Mouse (Mus musculus) frontal cortex, postnatal 10 days (tissue): Measurements from ENCODE around the gene Ythdf1.
A peak's percentile ranks its signal among the peaks of the same experiment; 100 is the strongest.

Source experiments
- DNase-seq, 2 experiments: peaks; one replicate each; pipeline ENCODE4 v3.0.0; 2022; ENCODE audit warnings: low spot score in 2 of 2, mixed read lengths in 1 of 2

Gene Ythdf1

GRCm38 (mm10) chr2:180920810-180921400, at the start of gene Ythdf1:
Ythdf1 (minus strand) TSS chr2:180920949.
- DNase-seq = peak; percentile 92 to 97

GRCm38 (mm10) chr2:180967010-180967763, 46.4 kb upstream of the Ythdf1 start, which contains the start of gene Arfgap1:
Arfgap1 (plus strand) TSS chr2:180967225.
- peak; percentile 85 to 89 for DNase-seq

- no peak for DNase-seq
Measured at GRCm38 (mm10) chr2:180966092-180966882, 45.5 kb upstream of the Ythdf1 start.

GRCm38 (mm10) chr2:180963956-180964355, 43.2 kb upstream of the Ythdf1 start:
- peak in 1 of 2 experiments; percentile 57 for DNase-seq

GRCm38 (mm10) chr2:180962616-180963308, 42.0 kb upstream of the Ythdf1 start:
- no peak for DNase-seq

- no peak for DNase-seq
Measured at GRCm38 (mm10) chr2:180960187-180960586, 39.4 kb upstream of the Ythdf1 start.

GRCm38 (mm10) chr2:180959605-180960004, 38.9 kb upstream of the Ythdf1 start:
- DNase-seq = no peak

GRCm38 (mm10) chr2:180954061-180955047, 33.6 kb upstream of the Ythdf1 start, which contains the start of gene Nkain4:
Nkain4 (minus strand) TSS chr2:180954699.
- DNase-seq = peak; percentile 50 to 63

GRCm38 (mm10) chr2:180953638-180954037, 32.9 kb upstream of the Ythdf1 start:
- no peak for DNase-seq

GRCm38 (mm10) chr2:180952731-180953171, 32.0 kb upstream of the Ythdf1 start:
- peak; percentile 38 to 52 for DNase-seq

- DNase-seq = no peak
Measured at GRCm38 (mm10) chr2:180949947-180950346, 29.2 kb upstream of the Ythdf1 start.

GRCm38 (mm10) chr2:180941869-180942268, 21.1 kb upstream of the Ythdf1 start:
- DNase-seq = no peak

GRCm38 (mm10) chr2:180940187-180940586, 19.4 kb upstream of the Ythdf1 start:
- no peak for DNase-seq

GRCm38 (mm10) chr2:180932418-180932817, 11.7 kb upstream of the Ythdf1 start:
- no peak for DNase-seq

GRCm38 (mm10) chr2:180928723-180929122, 8.0 kb upstream of the Ythdf1 start, which contains the start of gene Birc7:
Birc7 (plus strand) TSS chr2:180929023.
- no peak for DNase-seq

GRCm38 (mm10) chr2:180925176-180925575, 4.4 kb upstream of the Ythdf1 start:
- DNase-seq = peak in 1 of 2 experiments; percentile 60

GRCm38 (mm10) chr2:180922739-180923138, 2.0 kb upstream of the Ythdf1 start:
- DNase-seq = no peak

GRCm38 (mm10) chr2:180919913-180920809, 588 bp downstream of the Ythdf1 start:
- no peak for DNase-seq

GRCm38 (mm10) chr2:180915886-180916433, 4.8 kb downstream of the Ythdf1 start:
- DNase-seq = no peak
